Mouse (Mus musculus) small intestine, adult 2 months (tissue): ENCODE results near the gene Rbm42. TPM values are rescaled to one million over a fixed set of nuclear protein-coding genes. Genes with fewer than 3 reads are reported as not detected.
A peak's percentile ranks its signal among the peaks of the same experiment; 100 is the strongest.

ENCODE experiments used
- H3K27ac ChIP-seq: fragments of 200-500 bp; 2 replicates; pipeline ENCODE4 v1.5.1; 2012; ENCODE audit warnings: low read depth, low read length, control low read depth, inconsistent platforms; ENCODE audit not compliant: insufficient read depth
- H3K27me3 ChIP-seq: fragments of 200-500 bp; 2 replicates; pipeline ENCODE4 v1.6.1; 2012; ENCODE audit warnings: mild to moderate bottlenecking, moderate library complexity, low read length, inconsistent platforms; ENCODE audit not compliant: control insufficient read depth, insufficient read depth
- H3K36me3 ChIP-seq: fragments of 200-500 bp; 2 replicates; pipeline ENCODE4 v1.6.1; 2012; ENCODE audit warnings: mild to moderate bottlenecking, low read length, control low read depth, inconsistent platforms; ENCODE audit not compliant: control insufficient read depth, insufficient read depth
- H3K4me1 ChIP-seq: fragments of 200-500 bp; 2 replicates; pipeline ENCODE4 v1.6.1; 2012; ENCODE audit warnings: low read length, inconsistent platforms, mixed read lengths; ENCODE audit not compliant: control insufficient read depth, insufficient read depth, insufficient read length
- H3K4me3 ChIP-seq: fragments of 200-500 bp; 2 replicates; pipeline ENCODE4 v1.5.1; 2012; ENCODE audit warnings: low read depth, mild to moderate bottlenecking, control low read depth, inconsistent platforms, low read length, moderate library complexity
- CTCF ChIP-seq: fragments of 200-500 bp; IDR thresholded peaks from 2 replicates; pipeline ENCODE4 v1.5.1; 2012; ENCODE audit warnings: low read depth, mild to moderate bottlenecking, control low read depth, inconsistent platforms, low read length, moderate library complexity, mixed read lengths; ENCODE audit not compliant: insufficient replicate concordance, insufficient read length; ENCODE audit errors: extremely low read depth
- POLR2A ChIP-seq: fragments of 200-500 bp; IDR thresholded peaks from 2 replicates; pipeline ENCODE4 v1.6.1; 2012; ENCODE audit warnings: low read depth, mild to moderate bottlenecking, control low read depth, inconsistent platforms, low read length, moderate library complexity
- WGBS: fragments of 180-500 bp; shearing (Covaris S2); methylation state at CpG from one replicate; pipeline ENCODE4 v1.1.7; 2018; 5-methylcytosine and 5-hydroxymethylcytosine counted together
- polyA plus RNA-seq: library from polyadenylated mRNA; depleted of rRNA; stranded (reverse); fragments of >200 nt; gene quantifications from 2 replicates; pipeline ENCODE4 v1.2.3, GENCODE M21; 2012; rRNA removed

Gene Rbm42
- 51.5 and 94.9 TPM in 2 replicates for polyA plus RNA-seq

- H3K4me3 ChIP-seq: peak within 1 kb of the TSS; percentile 96
- H3K27me3 ChIP-seq: no peaks in the 10 kb centered on the region
- WGBS: under 1% methylated on average over 59 of the region's 59 CpGs
- peaks cover 3% of the 10 kb centered on the region; the same call in 1 of the 2 replicates for H3K4me1 ChIP-seq
- no peak within 1 kb of the TSS for H3K27ac ChIP-seq
- peaks cover 33% of the 10 kb centered on the region for H3K36me3 ChIP-seq
- no peak for TF ChIP-seq CTCF
- peak; percentile 66 for TF ChIP-seq POLR2A
Measured at GRCm38 (mm10) chr7:30649591-30650540, at the start of gene Rbm42. Gene Rbm42 (minus strand): TSS chr7:30650317.

GRCm38 (mm10) chr7:30698589-30698988 is 48.5 kb upstream of the Rbm42 start, which contains the start of gene 2200002J24Rik:
Gene 2200002J24Rik (plus strand): TSS chr7:30698926.
- Histone ChIP-seq H3K4me3 (no peak within 1 kb of the TSS), H3K27me3 (no peaks in the 10 kb centered on the region), H3K27ac (peak within 1 kb of the TSS; percentile 45), H3K36me3 (no peaks in the 10 kb centered on the region), H3K4me1 (peaks cover 16% of the 10 kb centered on the region)
- 25% methylated on average over 9 of the region's 9 CpGs for WGBS
- TF ChIP-seq POLR2A: no peak
- no peak for TF ChIP-seq CTCF

- TF ChIP-seq CTCF: no peak
- TF ChIP-seq POLR2A: no peak
- WGBS: 20% methylated on average over 5 of the region's 5 CpGs
- Histone ChIP-seq H3K27me3 (no peaks in the 10 kb centered on the region), H3K4me3 (no peak overlapping the region), H3K4me1 (peaks cover 16% of the 10 kb centered on the region), H3K27ac (peak overlapping the region; percentile 45), H3K36me3 (no peaks in the 10 kb centered on the region)
Measured at GRCm38 (mm10) chr7:30698101-30698500, 48.0 kb upstream of the Rbm42 start.

DNA sequence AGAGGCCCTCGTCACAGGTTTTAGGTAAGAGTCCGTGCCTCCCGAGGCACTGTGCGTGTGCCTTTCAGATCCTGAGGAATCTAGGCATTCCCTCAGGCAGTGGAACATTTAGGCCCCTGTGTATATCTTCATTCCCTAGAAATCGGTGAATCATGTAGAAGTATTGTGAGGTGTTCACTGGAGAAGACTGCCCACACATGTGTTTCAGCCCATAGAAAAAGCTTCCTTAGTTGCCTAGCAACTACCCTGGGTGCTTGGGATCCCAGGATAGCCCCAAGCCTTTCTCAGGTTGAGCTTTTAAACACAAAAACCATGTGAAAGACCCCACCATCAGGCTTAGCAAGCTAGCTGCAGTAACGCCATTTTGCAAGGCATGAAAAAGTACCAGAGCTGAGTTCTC is 38.2 kb upstream of the Rbm42 start:
- no peaks in the 10 kb centered on the region for H3K36me3 ChIP-seq
- no peaks in the 10 kb centered on the region for H3K27me3 ChIP-seq
- H3K27ac ChIP-seq: no peak overlapping the region
- H3K4me1 ChIP-seq: peaks cover 5% of the 10 kb centered on the region; the same call in 1 of the 2 replicates
- 64% methylated on average over 6 of the region's 6 CpGs for WGBS
- H3K4me3 ChIP-seq: no peak overlapping the region
- TF ChIP-seq POLR2A (no peak), CTCF (no peak)

DNA sequence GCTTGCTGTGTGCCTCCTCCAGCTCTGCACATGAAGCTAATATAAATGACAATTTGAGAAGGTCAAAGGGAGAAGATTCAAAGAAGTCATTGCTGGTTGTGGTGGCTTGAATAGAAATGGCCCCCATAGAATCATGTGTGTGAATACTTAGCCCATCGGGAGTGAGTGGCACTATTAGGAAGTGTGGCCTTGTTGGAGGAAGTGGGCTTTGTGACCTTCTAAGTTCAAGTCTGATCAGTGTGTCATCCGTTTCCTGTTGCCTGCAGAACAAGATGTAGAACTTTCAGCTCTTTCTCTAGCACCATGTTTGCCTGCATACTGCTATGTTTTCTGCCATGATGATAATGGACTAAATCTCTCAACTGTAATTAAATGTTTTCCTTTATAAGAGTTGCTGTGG is 33.3 kb upstream of the Rbm42 start:
- H3K4me3 ChIP-seq: no peak overlapping the region
- H3K4me1 ChIP-seq: peaks cover 4% of the 10 kb centered on the region; the same call in 1 of the 2 replicates
- no peaks in the 10 kb centered on the region for H3K27me3 ChIP-seq
- H3K36me3 ChIP-seq: no peaks in the 10 kb centered on the region
- H3K27ac ChIP-seq: no peak overlapping the region
- WGBS: 84% methylated on average over 2 of the region's 2 CpGs
- TF ChIP-seq CTCF (no peak), POLR2A (no peak)

- Histone ChIP-seq H3K36me3 (no peaks in the 10 kb centered on the region), H3K4me3 (no peak overlapping the region), H3K27ac (no peak overlapping the region), H3K4me1 (no peaks in the 10 kb centered on the region), H3K27me3 (no peaks in the 10 kb centered on the region)
- TF ChIP-seq CTCF: no peak
- TF ChIP-seq POLR2A: no peak
- WGBS: 67% methylated on average over 5 of the region's 5 CpGs
Measured at GRCm38 (mm10) chr7:30681897-30682296, 31.8 kb upstream of the Rbm42 start.

GRCm38 (mm10) chr7:30678263-30678975 is 28.3 kb upstream of the Rbm42 start:
- TF ChIP-seq CTCF (no peak), POLR2A (no peak)
- no peak overlapping the region for H3K27ac ChIP-seq
- 65% methylated on average over 5 of the region's 5 CpGs for WGBS
- H3K4me1 ChIP-seq: no peaks in the 10 kb centered on the region
- H3K27me3 ChIP-seq: no peaks in the 10 kb centered on the region
- no peak overlapping the region for H3K4me3 ChIP-seq
- no peaks in the 10 kb centered on the region for H3K36me3 ChIP-seq
